In genomic region chr3:138781492-138781891, GRCm38 (mm10) we compare ENCODE assay signal across 12 mouse cellular contexts. TPM values are rescaled to one million over a fixed set of nuclear protein-coding genes. Genes with fewer than 3 reads are reported as not detected.
DNase-seq lines count a peak whose midpoint lies in the region; ATAC-seq and TF ChIP-seq lines count a peak whose summit lies in the region.
"Had no signal": no experiment of that assay in that cellular context is flagged by ENCODE, and none has a peak within 500 bp of the region (broad histone marks: within the 10 kb centered on the region; RNA-seq: fewer than 3 reads in every experiment).

No protein-coding gene starts in this region.

- H3ac ChIP-seq in C2C12 (ENCODE audit: control insufficient read depth, insufficient read length, low read depth), result peak overlapping the region; percentile 6

- DNase-seq in intestine, embryonic 14.5 days (ENCODE audit: low spot score), result no peak
- no peak for DNase-seq in embryonic facial prominence, embryonic 10.5 days (ENCODE audit: low spot score)
- no peak for DNase-seq in thymus, postnatal 10 days (ENCODE audit: low spot score in 2 of 2)
- no peak for DNase-seq in right cerebral cortex, postnatal 25 days
- DNase-seq in spleen, postnatal 10 days (ENCODE audit: low spot score in 2 of 2), result no peak
- DNase-seq: adrenal gland, adult 8-10 months; cerebellum, adult 9-10 months; right cerebral cortex, adult 18-20 months had no signal

- H3K9me3 ChIP-seq in intestine, embryonic 14.5 days (ENCODE audit: control insufficient read depth, low read length), result no peaks in the 10 kb centered on the region
- no peaks in the 10 kb centered on the region for H3K9me3 ChIP-seq in intestine, postnatal 0 days (ENCODE audit: control insufficient read depth)
- H3K9me3 ChIP-seq in embryonic facial prominence, embryonic 10.5 days, result no peaks in the 10 kb centered on the region
- no peaks in the 10 kb centered on the region for H3K9me3 ChIP-seq in liver, embryonic 15.5 days (replicated peaks)

- no peaks in the 10 kb centered on the region for H3K36me3 ChIP-seq in intestine, embryonic 14.5 days (ENCODE audit: control insufficient read depth, insufficient read depth, low read length)
- no peaks in the 10 kb centered on the region for H3K36me3 ChIP-seq in intestine, postnatal 0 days (ENCODE audit: control insufficient read depth, insufficient read depth)
- no peaks in the 10 kb centered on the region for H3K36me3 ChIP-seq in C2C12 (ENCODE audit: control insufficient read depth, insufficient read depth)
- H3K36me3 ChIP-seq in embryonic facial prominence, embryonic 10.5 days (replicated peaks), result no peaks in the 10 kb centered on the region
- H3K36me3 ChIP-seq in liver, embryonic 15.5 days (replicated peaks), result no peaks in the 10 kb centered on the region

- no peak for TF ChIP-seq CTCF in intestine, postnatal 0 days (IDR thresholded peaks at IDR 0.05; ENCODE audit: low read depth)
- TF ChIP-seq CTCF in C2C12 (IDR thresholded peaks at IDR 0.05; ENCODE audit: control insufficient read depth, insufficient read depth, insufficient read length), result no peak

- 0 out of 2 replicates have a peak, but pooled peaks have one; percentile 32 for ATAC-seq in intestine, embryonic 14.5 days (replicated peaks; ENCODE audit: low FRiP score, low TSS enrichment, low read depth)
- no peak for ATAC-seq in intestine, postnatal 0 days
- ATAC-seq in liver, embryonic 15.5 days (ENCODE audit: insufficient read depth), result 0 out of 2 replicates have a peak, but pooled peaks have one; percentile 28

- H3K79me3 ChIP-seq in C2C12 (ENCODE audit: low read depth), result peaks cover 30% of the 10 kb centered on the region

- H3K4me1 ChIP-seq in intestine, embryonic 14.5 days (replicated peaks; ENCODE audit: control insufficient read depth, insufficient read depth, low read length), result peaks cover 31% of the 10 kb centered on the region; the same call in 1 of the 2 replicates
- H3K4me1 ChIP-seq in intestine, postnatal 0 days (replicated peaks; ENCODE audit: control insufficient read depth, insufficient read depth, low read length), result no peaks in the 10 kb centered on the region
- H3K4me1 ChIP-seq in embryonic facial prominence, embryonic 10.5 days, result peaks cover 69% of the 10 kb centered on the region
- H3K4me1 ChIP-seq in liver, embryonic 15.5 days (replicated peaks), result no peaks in the 10 kb centered on the region
- H3K4me1 ChIP-seq: megakaryocyte, embryonic 14.5 days had no signal

- no peak overlapping the region for H3K4me2 ChIP-seq in intestine, embryonic 14.5 days (ENCODE audit: low read length)
- H3K4me2 ChIP-seq in intestine, postnatal 0 days (replicated peaks; ENCODE audit: low read depth), result no peak overlapping the region
- no peak overlapping the region for H3K4me2 ChIP-seq in liver, embryonic 15.5 days

- no peak overlapping the region for H3K4me3 ChIP-seq in intestine, embryonic 14.5 days (ENCODE audit: low read depth, low read length)
- no peak overlapping the region for H3K4me3 ChIP-seq in intestine, postnatal 0 days (ENCODE audit: low read depth, low read length)
- no peak overlapping the region for H3K4me3 ChIP-seq in C2C12 (ENCODE audit: insufficient read depth, poor library complexity, severe bottlenecking)
- H3K4me3 ChIP-seq in embryonic facial prominence, embryonic 10.5 days, result no peak overlapping the region
- H3K4me3 ChIP-seq in liver, embryonic 15.5 days (replicated peaks), result no peak overlapping the region
- H3K4me3 ChIP-seq: megakaryocyte, embryonic 14.5 days had no signal

- 58% methylated on average over 9 of the region's 9 CpGs for WGBS in intestine, embryonic 14.5 days
- WGBS in intestine, postnatal 0 days, result 71% methylated on average over 9 of the region's 9 CpGs
- 67% methylated on average over 9 of the region's 9 CpGs for WGBS in embryonic facial prominence, embryonic 10.5 days
- WGBS in liver, embryonic 15.5 days (ENCODE audit: insufficient replicate concordance), result 76% methylated on average over 9 of the region's 9 CpGs

- H3K9ac ChIP-seq in intestine, embryonic 14.5 days (ENCODE audit: low read length), result no peak overlapping the region
- H3K9ac ChIP-seq in intestine, postnatal 0 days (ENCODE audit: low read depth, low read length), result no peak overlapping the region
- no peak overlapping the region for H3K9ac ChIP-seq in liver, embryonic 15.5 days

- peaks cover 84% of the 10 kb centered on the region for H3K79me2 ChIP-seq in C2C12 (ENCODE audit: control insufficient read depth, insufficient read depth)

- no peaks in the 10 kb centered on the region for H3K27me3 ChIP-seq in intestine, embryonic 14.5 days (replicated peaks; ENCODE audit: control insufficient read depth, insufficient read depth, low read length)
- no peaks in the 10 kb centered on the region for H3K27me3 ChIP-seq in intestine, postnatal 0 days (replicated peaks; ENCODE audit: control insufficient read depth, insufficient read depth, low read length)
- no peaks in the 10 kb centered on the region for H3K27me3 ChIP-seq in C2C12 (ENCODE audit: control insufficient read depth, insufficient read depth, insufficient read length)
- no peaks in the 10 kb centered on the region for H3K27me3 ChIP-seq in embryonic facial prominence, embryonic 10.5 days (replicated peaks; ENCODE audit: low read depth, poor library complexity, severe bottlenecking)
- H3K27me3 ChIP-seq in liver, embryonic 15.5 days, result no peaks in the 10 kb centered on the region
- H3K27me3 ChIP-seq: megakaryocyte, embryonic 14.5 days had no signal

- no peak overlapping the region for H3K27ac ChIP-seq in intestine, embryonic 14.5 days (ENCODE audit: low read depth)
- no peak overlapping the region for H3K27ac ChIP-seq in intestine, postnatal 0 days (ENCODE audit: low read depth, low read length)
- H3K27ac ChIP-seq in embryonic facial prominence, embryonic 10.5 days (replicated peaks), result peak overlapping the region; percentile 27; the same call in 1 of the 2 replicates
- no peak overlapping the region for H3K27ac ChIP-seq in liver, embryonic 15.5 days (replicated peaks)

TF ChIP-seq in C2C12, 6 proteins besides CTCF, POLR2A, EP300 and RAD21:
- TF ChIP-seq FOSL1 (IDR thresholded peaks at IDR 0.05; ENCODE audit: insufficient read depth, low read length, poor library complexity, severe bottlenecking), result no peak
- no peak for TF ChIP-seq MYOD1 (IDR thresholded peaks at IDR 0.05; ENCODE audit: control insufficient read depth, insufficient read length, low read depth)
- TF ChIP-seq USF1 (IDR thresholded peaks at IDR 0.05; ENCODE audit: low read depth), result no peak
- TF ChIP-seq MAX (IDR thresholded peaks at IDR 0.05), result no peak
- no peak for TF ChIP-seq MYOG (IDR thresholded peaks at IDR 0.05; ENCODE audit: control insufficient read depth, extremely low read depth, insufficient read length)
- no peak for TF ChIP-seq CEBPB (IDR thresholded peaks at IDR 0.05; ENCODE audit: low read depth)

RNA-seq across cellular contexts. Expression of gene Tspan5, which starts 39.5 kb away (rescaled TPM):
- 20.9 and 24.2 TPM in 2 replicates for polyA plus RNA-seq in intestine, embryonic 14.5 days (2014; fragmentation: Nextera tagmentation; extraction: Ambion mirVana)
- polyA plus RNA-seq in intestine, postnatal 0 days (2015; fragmentation: Nextera tagmentation; extraction: Ambion mirVana), result 6.4 and 7.4 TPM in 2 replicates
- 35.7 TPM for polyA plus RNA-seq in C2C12 (2012; fragmentation: generic; extraction: Trizol)
- 20.9 and 22.0 TPM in 2 replicates for polyA plus RNA-seq in embryonic facial prominence, embryonic 10.5 days (2016; fragmentation: Nextera tagmentation; extraction: Ambion mirVana)
- 3.0 and 3.4 TPM in 2 replicates for polyA plus RNA-seq in liver, embryonic 15.5 days (2015; fragmentation: Nextera tagmentation; extraction: Ambion mirVana)
